In the genomic region with DNA sequence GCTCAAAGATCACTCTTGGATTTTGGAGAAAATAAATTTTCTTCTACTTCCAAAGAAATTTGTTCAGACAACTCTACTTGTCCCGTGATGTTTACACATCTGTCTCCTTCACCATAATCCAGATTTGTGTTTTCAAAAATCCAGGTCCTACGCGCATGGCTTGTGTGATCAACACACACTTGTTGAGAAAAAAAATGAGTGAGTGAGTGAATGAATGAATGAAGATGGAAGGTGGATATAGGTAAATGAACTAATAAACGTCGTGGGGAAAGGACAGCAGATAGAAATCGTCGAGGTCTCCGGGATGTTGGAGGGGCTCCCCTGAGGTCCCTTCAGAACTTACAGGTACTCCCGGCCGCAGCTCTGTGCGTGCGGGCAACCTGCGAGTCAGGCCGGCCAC, we compare ENCODE assay signal across 8 mouse cellular contexts. TPM values are rescaled to one million over a fixed set of nuclear protein-coding genes. Genes with fewer than 3 reads are reported as not detected.
A peak's percentile ranks its signal among the peaks of the same experiment; 100 is the strongest.
DNase-seq lines count a peak whose midpoint lies in the region; ATAC-seq and TF ChIP-seq lines count a peak whose summit lies in the region.

No protein-coding gene starts in this region.

- ATAC-seq in lung, embryonic 14.5 days (ENCODE audit: insufficient read depth), result 0 out of 2 replicates have a peak, but pooled peaks have one; percentile 15
- no peak for ATAC-seq in embryonic facial prominence, embryonic 15.5 days (ENCODE audit: insufficient number of reproducible peaks, low FRiP score, low TSS enrichment, low read depth)
- no peak for ATAC-seq in limb, embryonic 11.5 days (ENCODE audit: insufficient number of reproducible peaks, low FRiP score, low TSS enrichment, low read depth)
- ATAC-seq in neural tube, embryonic 15.5 days (ENCODE audit: low FRiP score), result peak; percentile 8
- no peak for ATAC-seq in frontal cortex, adult (ENCODE audit: low TSS enrichment)

- H3K27me3 ChIP-seq in lung, embryonic 14.5 days (ENCODE audit: insufficient read depth, low read length), result no peaks in the 10 kb centered on the region
- H3K27me3 ChIP-seq in embryonic facial prominence, embryonic 15.5 days, result no peaks in the 10 kb centered on the region
- H3K27me3 ChIP-seq in limb, embryonic 11.5 days (ENCODE audit: control insufficient read depth, insufficient read depth, low read length), result no peaks in the 10 kb centered on the region
- no peaks in the 10 kb centered on the region for H3K27me3 ChIP-seq in neural tube, embryonic 15.5 days (replicated peaks)

- DNase-seq in lung, embryonic 14.5 days, result peak; percentile 27
- DNase-seq in lung, adult 18-20 months, result no peak
- no peak for DNase-seq in limb, embryonic 11.5 days (ENCODE audit: low spot score)
- no peak for DNase-seq in left cerebral cortex, adult 8-10 months (ENCODE audit: low spot score in 2 of 2)
- no peak for DNase-seq in urinary bladder, postnatal 14 days (ENCODE audit: low spot score)

- peak overlapping the region; percentile 66 for H3K9ac ChIP-seq in lung, embryonic 14.5 days
- peak overlapping the region; percentile 83 for H3K9ac ChIP-seq in embryonic facial prominence, embryonic 15.5 days
- peak overlapping the region; percentile 89 for H3K9ac ChIP-seq in limb, embryonic 11.5 days (ENCODE audit: low read length)
- H3K9ac ChIP-seq in neural tube, embryonic 15.5 days (replicated peaks), result peak overlapping the region; percentile 76

- H3K9me3 ChIP-seq in lung, embryonic 14.5 days (ENCODE audit: low read depth, low read length), result no peaks in the 10 kb centered on the region
- H3K9me3 ChIP-seq in embryonic facial prominence, embryonic 15.5 days (replicated peaks), result no peaks in the 10 kb centered on the region
- H3K9me3 ChIP-seq in limb, embryonic 11.5 days (ENCODE audit: control insufficient read depth, low read length), result no peaks in the 10 kb centered on the region
- H3K9me3 ChIP-seq in neural tube, embryonic 15.5 days (replicated peaks), result no peaks in the 10 kb centered on the region

- H3K4me1 ChIP-seq in lung, embryonic 14.5 days (ENCODE audit: insufficient read depth), result peaks cover 10% of the 10 kb centered on the region
- H3K4me1 ChIP-seq in embryonic facial prominence, embryonic 15.5 days, result peaks cover 45% of the 10 kb centered on the region
- peaks cover 12% of the 10 kb centered on the region for H3K4me1 ChIP-seq in limb, embryonic 11.5 days (ENCODE audit: control insufficient read depth, insufficient read depth, low read length)
- peaks cover 54% of the 10 kb centered on the region for H3K4me1 ChIP-seq in neural tube, embryonic 15.5 days

- H3K4me3 ChIP-seq in lung, embryonic 14.5 days (ENCODE audit: low read depth, low read length), result peak overlapping the region; percentile 78
- H3K4me3 ChIP-seq in embryonic facial prominence, embryonic 15.5 days (replicated peaks), result peak overlapping the region; percentile 86
- H3K4me3 ChIP-seq in limb, embryonic 11.5 days (ENCODE audit: low read depth, low read length), result peak overlapping the region; percentile 91
- H3K4me3 ChIP-seq in neural tube, embryonic 15.5 days (replicated peaks), result peak overlapping the region; percentile 83

- H3K36me3 ChIP-seq in lung, embryonic 14.5 days (ENCODE audit: insufficient read depth), result peaks cover 34% of the 10 kb centered on the region
- H3K36me3 ChIP-seq in embryonic facial prominence, embryonic 15.5 days, result peaks cover 22% of the 10 kb centered on the region
- peaks cover 10% of the 10 kb centered on the region for H3K36me3 ChIP-seq in limb, embryonic 11.5 days (ENCODE audit: control insufficient read depth, insufficient read depth, low read length)
- peaks cover 5% of the 10 kb centered on the region for H3K36me3 ChIP-seq in neural tube, embryonic 15.5 days

- H3K4me2 ChIP-seq in lung, embryonic 14.5 days, result peak overlapping the region; percentile 71
- H3K4me2 ChIP-seq in embryonic facial prominence, embryonic 15.5 days (replicated peaks), result peak overlapping the region; percentile 63
- peak overlapping the region; percentile 69 for H3K4me2 ChIP-seq in limb, embryonic 11.5 days (ENCODE audit: low read depth, severe bottlenecking)
- peak overlapping the region; percentile 63 for H3K4me2 ChIP-seq in neural tube, embryonic 15.5 days

- under 1% methylated on average over 14 of the region's 14 CpGs for WGBS in lung, embryonic 14.5 days
- under 1% methylated on average over 14 of the region's 14 CpGs for WGBS in embryonic facial prominence, embryonic 15.5 days
- under 1% methylated on average over 14 of the region's 14 CpGs for WGBS in limb, embryonic 11.5 days
- WGBS in neural tube, embryonic 15.5 days, result under 1% methylated on average over 14 of the region's 14 CpGs

- H3K27ac ChIP-seq in lung, embryonic 14.5 days (ENCODE audit: low read depth), result peak overlapping the region; percentile 99
- peak overlapping the region; percentile 100 for H3K27ac ChIP-seq in embryonic facial prominence, embryonic 15.5 days (replicated peaks)
- H3K27ac ChIP-seq in limb, embryonic 11.5 days (replicated peaks; ENCODE audit: low read depth, low read length), result peak overlapping the region; percentile 99
- H3K27ac ChIP-seq in neural tube, embryonic 15.5 days (replicated peaks), result peak overlapping the region; percentile 98

- no peak for TF ChIP-seq CTCF in lung, embryonic 14.5 days (IDR thresholded peaks at IDR 0.05; ENCODE audit: low read depth)

RNA-seq across cellular contexts. Expression of a gene that starts 0.6 kb away (rescaled TPM):
- polyA plus RNA-seq in lung, embryonic 14.5 days (2014; fragmentation: Nextera tagmentation; extraction: Ambion mirVana), result 158 and 162 TPM in 2 replicates
- 129 and 132 TPM in 2 replicates for polyA plus RNA-seq in embryonic facial prominence, embryonic 15.5 days (2015; fragmentation: Nextera tagmentation; extraction: Ambion mirVana)
- 201 and 206 TPM in 2 replicates for polyA plus RNA-seq in limb, embryonic 11.5 days (2014; fragmentation: Nextera tagmentation; extraction: Ambion mirVana)
- polyA plus RNA-seq in neural tube, embryonic 15.5 days (2015; fragmentation: Nextera tagmentation; extraction: Ambion mirVana), result 106 and 119 TPM in 2 replicates
- total RNA-seq in left cerebral cortex, adult 8-10 months (2022), result 10 to 100 TPM; 17.0 to 19.9 (median 19.5) TPM

RNA-seq across cellular contexts. Expression of a gene that starts 5.2 kb away (rescaled TPM):
- polyA plus RNA-seq in lung, embryonic 14.5 days (2014; fragmentation: Nextera tagmentation; extraction: Ambion mirVana), result 68.9 and 71.1 TPM in 2 replicates
- 82.1 and 85.8 TPM in 2 replicates for polyA plus RNA-seq in embryonic facial prominence, embryonic 15.5 days (2015; fragmentation: Nextera tagmentation; extraction: Ambion mirVana)
- 50.0 and 51.5 TPM in 2 replicates for polyA plus RNA-seq in limb, embryonic 11.5 days (2014; fragmentation: Nextera tagmentation; extraction: Ambion mirVana)
- polyA plus RNA-seq in neural tube, embryonic 15.5 days (2015; fragmentation: Nextera tagmentation; extraction: Ambion mirVana), result 111 and 116 TPM in 2 replicates
- total RNA-seq in left cerebral cortex, adult 8-10 months (2022), result 100 to 1,000 TPM in 3 of 4 experiments, 10 to 100 TPM in 1; 98.1 to 131 (median 114) TPM

RNA-seq across cellular contexts. Expression of a gene that starts 25.4 kb away (rescaled TPM):
- 6.7 and 6.9 TPM in 2 replicates for polyA plus RNA-seq in lung, embryonic 14.5 days (2014; fragmentation: Nextera tagmentation; extraction: Ambion mirVana)
- 27.6 and 28.9 TPM in 2 replicates for polyA plus RNA-seq in embryonic facial prominence, embryonic 15.5 days (2015; fragmentation: Nextera tagmentation; extraction: Ambion mirVana)
- 3.0 and 4.1 TPM in 2 replicates for polyA plus RNA-seq in limb, embryonic 11.5 days (2014; fragmentation: Nextera tagmentation; extraction: Ambion mirVana)
- polyA plus RNA-seq in neural tube, embryonic 15.5 days (2015; fragmentation: Nextera tagmentation; extraction: Ambion mirVana), result 56.0 and 61.2 TPM in 2 replicates
- total RNA-seq in left cerebral cortex, adult 8-10 months (2022), result 100 to 1,000 TPM; 167 to 193 (median 174) TPM

RNA-seq across cellular contexts. Expression of a gene that starts 54.1 kb away (rescaled TPM):
- 0.14 TPM in 2 replicates for polyA plus RNA-seq in lung, embryonic 14.5 days (2014; fragmentation: Nextera tagmentation; extraction: Ambion mirVana)
- 2.7 and 2.8 TPM in 2 replicates for polyA plus RNA-seq in embryonic facial prominence, embryonic 15.5 days (2015; fragmentation: Nextera tagmentation; extraction: Ambion mirVana)
- polyA plus RNA-seq in limb, embryonic 11.5 days (2014; fragmentation: Nextera tagmentation; extraction: Ambion mirVana), result 0.19 and 0.21 TPM in 2 replicates
- 2.8 TPM in 2 replicates for polyA plus RNA-seq in neural tube, embryonic 15.5 days (2015; fragmentation: Nextera tagmentation; extraction: Ambion mirVana)
- 1 to 10 TPM; 1.2 to 1.6 (median 1.4) TPM for total RNA-seq in left cerebral cortex, adult 8-10 months (2022)

Comparison
In these comparisons a context has a peak if more than half of its experiments do, and no peak if none do; other contexts are left out.
1. ATAC-seq: peak in lung, embryonic 14.5 days (single experiment) and neural tube, embryonic 15.5 days (single experiment); none in embryonic facial prominence, embryonic 15.5 days (single experiment), limb, embryonic 11.5 days (single experiment) and frontal cortex, adult (single experiment).
2. Peak in every context shown above with its lines, with median percentiles within 50 percentile points of each other: H3K27ac ChIP-seq, H3K4me2 ChIP-seq, H3K4me3 ChIP-seq and H3K9ac ChIP-seq.